8 mouse cellular contexts compared by ENCODE assay signal in genomic region chr14:40956252-40957146, GRCm38 (mm10). TPM values are rescaled to one million over a fixed set of nuclear protein-coding genes. Genes with fewer than 3 reads are reported as not detected.
A peak's percentile ranks its signal among the peaks of the same experiment; 100 is the strongest.
DNase-seq lines count a peak whose midpoint lies in the region; ATAC-seq and TF ChIP-seq lines count a peak whose summit lies in the region.

No protein-coding gene starts in this region.

- TF ChIP-seq CTCF in midbrain, postnatal 0 days (IDR thresholded peaks at IDR 0.05) = peak; percentile 42; the same call in 1 of the 2 replicates

- 37% methylated on average over 13 of the region's 13 CpGs for WGBS in intestine, embryonic 16.5 days
- 24% methylated on average over 13 of the region's 13 CpGs for WGBS in liver, embryonic 12.5 days (ENCODE audit: insufficient replicate concordance)
- 24% methylated on average over 13 of the region's 13 CpGs for WGBS in midbrain, postnatal 0 days

- peak; percentile 42 for ATAC-seq in granulocyte monocyte progenitor cell, adult 5-6 weeks (replicated peaks; ENCODE audit: poor library complexity, severe bottlenecking)
- peak; percentile 73 for ATAC-seq in intestine, embryonic 16.5 days
- ATAC-seq in liver, embryonic 12.5 days = peak; percentile 76
- peak; percentile 87 for ATAC-seq in midbrain, postnatal 0 days (ENCODE audit: low FRiP score)

- H3K27ac ChIP-seq in intestine, embryonic 16.5 days (ENCODE audit: low read length) = peak overlapping the region; percentile 47
- peak overlapping the region; percentile 83 for H3K27ac ChIP-seq in liver, embryonic 12.5 days
- H3K27ac ChIP-seq in midbrain, postnatal 0 days (ENCODE audit: low read depth, low read length) = peak overlapping the region; percentile 74

- intact Hi-C loops in left cerebral cortex, postnatal 36 days (cut with DNase I) = no loop called here

- H3K4me3 ChIP-seq in intestine, embryonic 16.5 days (ENCODE audit: low read length) = no peak overlapping the region
- 0 out of 2 replicates have a peak overlapping the region, but pooled peaks have one; percentile 7 for H3K4me3 ChIP-seq in liver, embryonic 12.5 days
- no peak overlapping the region for H3K4me3 ChIP-seq in midbrain, postnatal 0 days (ENCODE audit: low read depth, low read length)

- H3K27me3 ChIP-seq in intestine, embryonic 16.5 days (replicated peaks; ENCODE audit: control insufficient read depth, insufficient read depth, low read length) = no peaks in the 10 kb centered on the region
- H3K27me3 ChIP-seq in liver, embryonic 12.5 days (replicated peaks) = no peaks in the 10 kb centered on the region
- H3K27me3 ChIP-seq in midbrain, postnatal 0 days (ENCODE audit: insufficient read depth, low read length) = no peaks in the 10 kb centered on the region

- peak; percentile 61 to 62 for DNase-seq in left cerebral cortex, adult 18-20 months (ENCODE audit: low spot score in 2 of 2)
- DNase-seq in left cerebral cortex, postnatal 36 days (ENCODE audit: low spot score in 2 of 2) = no peak
- peak; percentile 59 for DNase-seq in cerebellum, adult 9-11 months
- DNase-seq in midbrain, postnatal 0 days (ENCODE audit: low spot score) = peak; percentile 73
- DNase-seq in ovary, postnatal 10 days (ENCODE audit: low spot score) = no peak

- no peaks in the 10 kb centered on the region for H3K9me3 ChIP-seq in intestine, embryonic 16.5 days (ENCODE audit: control insufficient read depth, low read length)
- no peaks in the 10 kb centered on the region for H3K9me3 ChIP-seq in liver, embryonic 12.5 days (replicated peaks)
- no peaks in the 10 kb centered on the region for H3K9me3 ChIP-seq in midbrain, postnatal 0 days (ENCODE audit: low read length)

- 0 out of 2 replicates have a peak overlapping the region, but pooled peaks have one; percentile 4 for H3K4me2 ChIP-seq in intestine, embryonic 16.5 days (ENCODE audit: low read depth, low read length)
- peak overlapping the region; percentile 45 for H3K4me2 ChIP-seq in liver, embryonic 12.5 days
- H3K4me2 ChIP-seq in midbrain, postnatal 0 days (ENCODE audit: low read depth, low read length, poor library complexity, severe bottlenecking) = peak overlapping the region; percentile 16; the same call in 1 of the 2 replicates

- no peaks in the 10 kb centered on the region for H3K36me3 ChIP-seq in intestine, embryonic 16.5 days (ENCODE audit: control insufficient read depth, insufficient read depth, low read length)
- H3K36me3 ChIP-seq in liver, embryonic 12.5 days = no peaks in the 10 kb centered on the region; the same call in 1 of the 2 replicates
- no peaks in the 10 kb centered on the region for H3K36me3 ChIP-seq in midbrain, postnatal 0 days (ENCODE audit: insufficient read depth, low read length)

- H3K9ac ChIP-seq in intestine, embryonic 16.5 days (ENCODE audit: low read depth, low read length) = peak overlapping the region; percentile 21
- peak overlapping the region; percentile 64 for H3K9ac ChIP-seq in liver, embryonic 12.5 days
- H3K9ac ChIP-seq in midbrain, postnatal 0 days (replicated peaks; ENCODE audit: low read length, poor library complexity, severe bottlenecking) = peak overlapping the region; percentile 42; the same call in 1 of the 2 replicates

- peaks cover 57% of the 10 kb centered on the region for H3K4me1 ChIP-seq in intestine, embryonic 16.5 days (ENCODE audit: control insufficient read depth, insufficient read depth, low read length)
- H3K4me1 ChIP-seq in liver, embryonic 12.5 days = peaks cover 92% of the 10 kb centered on the region
- peaks cover 33% of the 10 kb centered on the region; the same call in 1 of the 2 replicates for H3K4me1 ChIP-seq in midbrain, postnatal 0 days (ENCODE audit: insufficient read depth, low read length)

RNA-seq across cellular contexts. Expression of gene Tspan14, which starts 10.1 kb away (rescaled TPM):
- 10 to 100 TPM; 41.8 to 45.3 TPM for total RNA-seq in left cerebral cortex, adult 18-20 months (2021)
- 10 to 100 TPM; 54.2 to 56.6 TPM for total RNA-seq in left cerebral cortex, postnatal 36 days (2021)
- total RNA-seq in granulocyte monocyte progenitor cell, adult 5-6 weeks (2014; fragmentation: Nextera tagmentation) = 44.0 and 48.2 TPM in 2 replicates
- total RNA-seq in granulocyte monocyte progenitor cell, adult 5-6 weeks (2017) = 37.8 and 40.1 TPM in 2 replicates
- polyA plus RNA-seq in intestine, embryonic 16.5 days (2015; fragmentation: Nextera tagmentation; extraction: Ambion mirVana) = 65.0 and 65.6 TPM in 2 replicates
- polyA plus RNA-seq in liver, embryonic 12.5 days (2016; fragmentation: Nextera tagmentation; extraction: Ambion mirVana) = 44.5 and 44.6 TPM in 2 replicates
- total RNA-seq in midbrain, postnatal 0 days (2014; rRNA removed) = 31.2 and 31.8 TPM in 2 replicates
- 28.3 and 31.3 TPM in 2 replicates for polyA plus RNA-seq in midbrain, postnatal 0 days (2015; fragmentation: Nextera tagmentation; extraction: Ambion mirVana)

RNA-seq across cellular contexts. Expression of gene Fam213a, which starts 57.1 kb away (rescaled TPM):
- 100 to 1,000 TPM; 128 to 132 TPM for total RNA-seq in left cerebral cortex, adult 18-20 months (2021)
- total RNA-seq in left cerebral cortex, postnatal 36 days (2021) = 100 to 1,000 TPM; 118 to 125 TPM
- total RNA-seq in granulocyte monocyte progenitor cell, adult 5-6 weeks (2014; fragmentation: Nextera tagmentation) = 7.5 and 11.0 TPM in 2 replicates
- total RNA-seq in granulocyte monocyte progenitor cell, adult 5-6 weeks (2017) = 10.6 and 11.6 TPM in 2 replicates
- 72.4 and 81.8 TPM in 2 replicates for polyA plus RNA-seq in intestine, embryonic 16.5 days (2015; fragmentation: Nextera tagmentation; extraction: Ambion mirVana)
- polyA plus RNA-seq in liver, embryonic 12.5 days (2016; fragmentation: Nextera tagmentation; extraction: Ambion mirVana) = 77.7 and 79.0 TPM in 2 replicates
- 50.0 and 66.3 TPM in 2 replicates for total RNA-seq in midbrain, postnatal 0 days (2014; rRNA removed)
- 110 and 124 TPM in 2 replicates for polyA plus RNA-seq in midbrain, postnatal 0 days (2015; fragmentation: Nextera tagmentation; extraction: Ambion mirVana)

Comparison
In these comparisons a context has a peak if more than half of its experiments do, and no peak if none do; other contexts are left out.
1. DNase-seq: peak in left cerebral cortex, adult 18-20 months (2 of 2), cerebellum, adult 9-11 months (single experiment) and midbrain, postnatal 0 days (single experiment); none in left cerebral cortex, postnatal 36 days (0 of 2) and ovary, postnatal 10 days (single experiment).
2. Peak in every context shown above with its lines, with median percentiles within 50 percentile points of each other: ATAC-seq, H3K27ac ChIP-seq, H3K4me2 ChIP-seq and H3K9ac ChIP-seq.